Mouse (Mus musculus): ENCODE results near the gene Cirbp.

Gene Cirbp

DNA sequence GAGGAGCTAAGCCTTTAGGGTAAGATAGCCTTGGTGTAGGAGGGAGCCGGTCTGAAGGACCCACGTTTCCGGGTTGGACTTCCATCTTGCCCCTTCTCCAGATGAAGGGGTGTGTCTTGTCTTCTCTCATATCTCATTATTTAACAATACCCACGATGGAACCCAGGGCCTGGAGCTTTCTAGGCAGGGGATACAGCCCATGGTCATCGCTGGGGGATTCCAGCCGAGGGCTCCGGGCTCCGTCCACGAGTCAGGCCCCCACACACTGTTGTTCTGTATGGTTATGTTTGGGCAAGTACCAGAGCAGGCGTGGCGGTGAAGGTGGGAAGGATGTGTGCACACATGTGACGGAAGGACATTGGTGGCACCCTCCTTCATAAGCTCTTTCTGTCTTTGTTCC, 21.6 kb upstream of the Cirbp start:
- no peak for TF ChIP-seq GATA4 (IDR thresholded peaks at IDR 0.05; ENCODE audit: insufficient replicate concordance, low read length)

DNA sequence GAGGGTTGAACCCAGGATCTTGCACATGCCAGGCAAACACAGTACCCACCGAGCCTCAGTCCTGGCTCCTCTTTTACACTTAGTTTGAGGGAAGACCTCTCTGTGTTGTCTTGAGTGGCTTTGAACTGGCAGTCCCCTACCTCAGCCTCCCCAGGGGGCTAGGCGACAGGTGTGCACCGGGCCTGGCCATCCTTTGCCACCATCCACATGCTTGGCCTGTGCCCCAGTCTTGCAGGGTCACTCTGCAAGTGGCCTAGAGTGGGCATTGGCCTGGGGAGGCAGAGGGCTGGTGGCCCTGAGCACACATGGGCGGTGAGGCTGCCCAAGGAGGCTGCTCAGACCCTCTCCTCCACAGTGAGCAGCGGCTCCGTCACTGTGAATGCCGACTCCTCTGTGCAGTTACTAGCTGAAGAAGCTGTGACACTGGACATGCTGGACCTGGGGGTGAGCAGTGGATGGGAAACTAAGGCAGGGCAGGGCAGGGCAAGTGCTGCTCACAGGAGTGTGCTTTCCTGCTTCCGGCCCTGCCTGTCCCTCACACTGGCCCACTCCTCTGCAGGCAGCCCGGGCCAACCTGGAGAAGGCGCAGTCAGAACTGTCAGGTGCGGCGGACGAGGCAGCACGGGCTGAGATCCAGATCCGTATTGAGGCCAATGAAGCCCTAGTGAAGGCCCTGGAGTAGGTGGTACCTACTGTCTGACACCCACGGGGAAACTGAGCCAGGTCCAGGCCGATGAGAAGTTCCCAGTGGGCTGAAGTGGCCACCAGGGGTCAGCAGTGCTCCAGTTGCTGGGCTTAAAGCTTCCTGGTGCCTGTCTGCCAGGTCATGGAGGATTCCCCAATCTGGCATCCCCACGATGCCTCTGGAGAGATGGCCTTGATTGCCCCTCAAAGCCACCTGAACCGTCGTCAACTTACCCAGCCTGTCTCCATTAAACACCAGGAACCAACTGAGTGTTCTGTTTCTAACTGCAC, 20.6 kb upstream of the Cirbp start:
- TF ChIP-seq GATA4 (IDR thresholded peaks at IDR 0.05; ENCODE audit: insufficient replicate concordance, low read length) = no peak

GRCm38 (mm10) chr10:80145896-80146295, 19.9 kb upstream of the Cirbp start:
- no peak for TF ChIP-seq GATA4 (IDR thresholded peaks at IDR 0.05; ENCODE audit: insufficient replicate concordance, low read length)

DNA sequence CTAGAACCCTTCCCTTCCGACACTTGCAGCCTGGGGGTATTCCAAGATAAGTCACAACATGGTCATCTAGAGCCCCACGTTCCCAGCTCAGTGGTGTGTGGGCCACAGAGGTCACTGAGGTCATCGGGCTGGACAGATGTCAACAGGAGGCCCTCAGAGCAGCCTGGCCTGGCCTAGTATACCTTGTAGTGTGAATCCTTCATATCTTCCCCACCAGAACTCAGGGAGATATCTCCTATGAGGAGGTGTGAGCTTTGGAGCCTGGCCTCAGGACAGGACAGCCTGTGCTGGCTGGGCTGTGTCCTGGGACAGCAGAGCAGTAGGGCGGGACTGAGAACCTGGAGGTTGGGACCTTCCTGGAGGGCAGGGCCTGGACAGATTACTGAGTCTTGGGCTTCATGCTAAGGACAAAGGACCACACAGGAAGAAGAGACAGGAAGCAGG, 19.2 kb upstream of the Cirbp start:
- TF ChIP-seq GATA4 (IDR thresholded peaks at IDR 0.05; ENCODE audit: insufficient replicate concordance, low read length) = peak; percentile 79; the same call in 1 of the 2 replicates

DNA sequence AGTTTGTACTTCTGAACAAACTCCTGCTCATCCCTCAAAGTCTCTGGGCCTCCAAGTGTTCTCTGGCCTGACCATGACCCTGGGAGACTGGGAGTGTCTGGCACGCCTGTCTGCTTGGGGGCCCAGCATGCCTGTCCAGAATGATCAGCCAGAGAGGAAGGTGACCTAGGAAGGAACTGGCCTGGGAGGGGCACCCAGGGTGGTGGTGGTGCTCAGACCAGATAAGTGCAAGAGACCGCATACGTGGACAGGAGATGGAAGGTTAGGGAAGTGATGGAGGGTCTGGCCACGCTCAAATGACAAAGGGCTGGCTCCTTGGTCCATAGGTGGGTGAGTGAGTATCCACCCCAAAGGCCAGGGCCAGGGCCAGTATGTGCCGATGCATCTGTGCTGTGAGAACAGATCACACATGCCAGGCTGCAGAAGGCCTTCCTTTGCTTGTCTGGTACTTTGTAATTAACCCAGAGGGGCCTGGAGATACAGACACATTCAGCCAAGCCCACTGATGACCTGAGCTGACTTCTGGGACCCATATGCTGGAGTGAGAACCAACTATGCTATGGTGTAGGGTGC, 18.6 kb upstream of the Cirbp start:
- TF ChIP-seq GATA4 (IDR thresholded peaks at IDR 0.05; ENCODE audit: insufficient replicate concordance, low read length) = no peak

- peak; percentile 11; the same call in 1 of the 2 replicates for TF ChIP-seq GATA4 (IDR thresholded peaks at IDR 0.05; ENCODE audit: insufficient replicate concordance, low read length)
Observed at GRCm38 (mm10) chr10:80147719-80148601, 17.8 kb upstream of the Cirbp start, which contains the start of gene Midn. Gene Midn (plus strand): TSS chr10:80148272.

- peak; percentile 73; the same call in 1 of the 2 replicates for TF ChIP-seq GATA4 (IDR thresholded peaks at IDR 0.05; ENCODE audit: insufficient replicate concordance, low read length)
Observed at GRCm38 (mm10) chr10:80148610-80149290, 17.0 kb upstream of the Cirbp start.

DNA sequence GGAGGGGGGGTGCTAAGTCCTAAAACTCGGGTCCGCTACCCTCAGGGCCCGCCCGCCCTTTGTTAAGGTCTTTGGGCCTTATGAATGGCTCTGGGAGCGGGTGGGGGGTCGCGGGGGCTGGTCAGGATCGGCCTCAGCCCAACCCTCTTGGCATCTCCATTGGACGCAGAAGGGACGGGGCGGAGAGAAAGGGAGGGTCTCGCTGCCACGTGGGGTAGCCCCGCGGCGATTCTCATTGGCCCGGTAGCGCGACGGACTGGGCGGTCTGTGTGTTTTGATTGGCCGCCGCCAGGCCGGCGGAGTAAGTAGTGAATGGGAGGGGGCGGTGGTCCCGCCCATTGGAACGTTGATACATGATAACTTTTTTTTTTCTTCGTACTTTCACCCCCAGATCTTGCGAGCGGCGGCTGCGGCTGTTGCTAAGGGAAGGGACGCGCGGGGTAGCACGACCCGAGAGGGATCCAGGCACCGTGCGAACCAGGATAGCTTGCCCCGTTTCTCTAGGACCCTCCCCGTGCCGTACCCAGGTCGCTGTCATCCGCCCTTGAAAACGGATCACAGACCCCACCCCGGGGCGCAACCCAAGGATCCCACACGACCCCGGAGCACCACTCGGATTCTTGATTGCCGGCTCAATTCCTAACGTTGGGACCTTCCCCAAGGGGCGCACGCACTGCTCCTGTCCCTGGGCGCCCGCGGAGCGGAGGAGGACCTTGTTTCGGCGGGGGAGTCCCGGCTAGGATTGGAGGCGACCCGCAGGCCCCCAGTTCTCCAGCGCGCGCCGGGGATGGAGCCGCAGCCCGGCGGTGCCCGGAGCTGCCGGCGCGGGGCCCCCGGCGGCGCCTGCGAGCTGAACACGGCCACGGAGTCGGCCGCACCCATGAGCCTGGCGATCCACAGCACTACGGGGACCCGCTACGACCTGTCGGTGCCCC, 16.2 kb upstream of the Cirbp start:
- peak; percentile 48; the same call in 1 of the 2 replicates for TF ChIP-seq GATA4 (IDR thresholded peaks at IDR 0.05; ENCODE audit: insufficient replicate concordance, low read length)

- TF ChIP-seq GATA4 (IDR thresholded peaks at IDR 0.05; ENCODE audit: insufficient replicate concordance, low read length) = no peak
Observed at GRCm38 (mm10) chr10:80150226-80151210, 15.3 kb upstream of the Cirbp start.

DNA sequence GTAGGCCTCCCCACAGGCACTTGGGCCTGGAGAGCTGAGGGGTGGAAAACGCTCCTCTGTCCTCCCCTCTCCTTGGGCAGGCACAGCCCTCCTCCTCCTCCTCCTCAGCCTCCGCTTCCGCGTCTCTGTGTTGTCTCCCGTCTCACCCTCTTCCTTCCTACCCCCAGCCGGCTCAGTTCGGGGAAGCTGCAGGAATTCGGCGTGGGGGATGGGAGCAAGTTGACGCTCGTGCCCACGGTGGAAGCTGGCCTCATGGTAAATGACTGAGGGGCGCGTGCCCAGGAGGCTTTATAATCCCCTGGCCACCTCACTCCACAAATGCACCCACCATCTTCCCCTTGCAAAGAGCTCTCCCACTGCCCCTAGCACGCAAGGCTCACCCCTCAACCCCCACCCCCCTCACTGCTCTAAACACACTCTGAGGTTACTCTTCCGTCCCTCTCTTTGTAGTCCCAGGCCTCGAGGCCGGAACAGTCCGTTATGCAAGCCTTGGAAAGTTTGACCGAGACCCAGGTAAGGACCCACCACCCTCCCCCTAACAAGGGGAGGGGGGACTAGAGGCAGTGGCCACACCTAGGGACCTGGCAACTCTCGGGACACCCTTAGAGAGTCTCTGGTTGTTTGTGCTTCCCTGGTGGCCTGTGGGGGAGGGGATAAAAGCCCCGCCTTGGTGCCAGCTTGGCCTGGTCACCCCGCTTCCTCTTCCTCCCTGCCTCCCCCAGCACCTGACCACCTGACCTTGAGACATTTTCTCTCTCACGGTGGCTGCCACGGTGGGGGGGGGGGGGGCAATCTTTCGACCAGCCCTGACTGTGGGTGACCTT, 14.4 kb upstream of the Cirbp start:
- TF ChIP-seq GATA4 (IDR thresholded peaks at IDR 0.05; ENCODE audit: insufficient replicate concordance, low read length) = no peak; the same call in 1 of the 2 replicates

GRCm38 (mm10) chr10:80152071-80152872, 13.5 kb upstream of the Cirbp start:
- TF ChIP-seq GATA4 (IDR thresholded peaks at IDR 0.05; ENCODE audit: insufficient replicate concordance, low read length) = no peak

Measured in liver, adult (tissue).